8 mouse cellular contexts compared by ENCODE assay signal in genomic region chr9:66125543-66126455, GRCm38 (mm10). TPM values are rescaled to one million over a fixed set of nuclear protein-coding genes. Genes with fewer than 3 reads are reported as not detected.
DNase-seq lines count a peak whose midpoint lies in the region; ATAC-seq lines count a peak whose summit lies in the region.

No protein-coding gene starts in this region.

- H3K27ac ChIP-seq in embryonic facial prominence, embryonic 11.5 days (replicated peaks; ENCODE audit: low read depth, low read length) = 0 out of 2 replicates have a peak overlapping the region, but pooled peaks have one; percentile 7
- H3K27ac ChIP-seq in hindbrain, embryonic 11.5 days (ENCODE audit: low read depth, low read length) = peak overlapping the region; percentile 92; the same call in 1 of the 2 replicates

- no peak for DNase-seq in embryonic facial prominence, embryonic 11.5 days (ENCODE audit: low spot score)
- no peak for DNase-seq in hindbrain, embryonic 11.5 days (ENCODE audit: low spot score)
- DNase-seq in thymus, postnatal 25 days = peak; percentile 21
- no peak for DNase-seq in left cerebral cortex, postnatal 14 days (ENCODE audit: low spot score in 2 of 2)
- DNase-seq in gastrocnemius, postnatal 14 days = no peak

- peak overlapping the region; percentile 36 for H3K4me2 ChIP-seq in embryonic facial prominence, embryonic 11.5 days (ENCODE audit: low read depth, low read length)
- H3K4me2 ChIP-seq in hindbrain, embryonic 11.5 days (replicated peaks; ENCODE audit: low read depth, low read length) = peak overlapping the region; percentile 55

- intact Hi-C loops in left cerebral cortex, postnatal 14 days (cut with DNase I) = loop anchor here (10.0 kb wide), 1 partner anchor 61 kb away; the partner anchor contains the start of genes Ppib and Snx22
- intact Hi-C loops in gastrocnemius, postnatal 14 days (cut with DNase I; ENCODE audit: low total_unique reads) = no loop called here

- ATAC-seq in megakaryocyte, adult 5-6 weeks (ENCODE audit: poor library complexity, severe bottlenecking) = no peak
- no peak for ATAC-seq in embryonic facial prominence, embryonic 11.5 days (replicated peaks; ENCODE audit: insufficient number of reproducible peaks, low FRiP score, low TSS enrichment, low read depth)
- ATAC-seq in hindbrain, embryonic 11.5 days (ENCODE audit: low FRiP score) = no peak
- ATAC-seq in megakaryocyte progenitor cell, adult 5-6 weeks (replicated peaks; ENCODE audit: poor library complexity) = peak; percentile 4; the same call in 1 of the 2 replicates

- H3K4me1 ChIP-seq in megakaryocyte, embryonic 14.5 days = peaks cover 70% of the 10 kb centered on the region
- H3K4me1 ChIP-seq in embryonic facial prominence, embryonic 11.5 days (ENCODE audit: control insufficient read depth, insufficient read depth, low read length) = no peaks in the 10 kb centered on the region
- no peaks in the 10 kb centered on the region for H3K4me1 ChIP-seq in hindbrain, embryonic 11.5 days (replicated peaks; ENCODE audit: control insufficient read depth, insufficient read depth, low read length)

- H3K27me3 ChIP-seq in megakaryocyte, embryonic 14.5 days (replicated peaks) = no peaks in the 10 kb centered on the region
- H3K27me3 ChIP-seq in embryonic facial prominence, embryonic 11.5 days (ENCODE audit: control insufficient read depth, insufficient read depth, low read length) = no peaks in the 10 kb centered on the region
- H3K27me3 ChIP-seq in hindbrain, embryonic 11.5 days (ENCODE audit: control insufficient read depth, insufficient read depth, low read length) = no peaks in the 10 kb centered on the region

- H3K9ac ChIP-seq in embryonic facial prominence, embryonic 11.5 days (replicated peaks; ENCODE audit: low read length) = peak overlapping the region; percentile 11; the same call in 1 of the 2 replicates
- 0 out of 2 replicates have a peak overlapping the region, but pooled peaks have one; percentile 8 for H3K9ac ChIP-seq in hindbrain, embryonic 11.5 days (ENCODE audit: low read depth, low read length)

- peak overlapping the region; percentile 95 for H3K4me3 ChIP-seq in megakaryocyte, embryonic 14.5 days (replicated peaks)
- H3K4me3 ChIP-seq in embryonic facial prominence, embryonic 11.5 days (ENCODE audit: low read depth, low read length) = peak overlapping the region; percentile 60
- peak overlapping the region; percentile 53 for H3K4me3 ChIP-seq in hindbrain, embryonic 11.5 days (ENCODE audit: low read depth, low read length)

- WGBS in embryonic facial prominence, embryonic 11.5 days = 59% methylated on average over 12 of the region's 12 CpGs
- 64% methylated on average over 12 of the region's 12 CpGs for WGBS in hindbrain, embryonic 11.5 days

- H3K36me3 ChIP-seq in megakaryocyte, embryonic 14.5 days (replicated peaks; ENCODE audit: low read length) = peaks cover 40% of the 10 kb centered on the region
- no peaks in the 10 kb centered on the region for H3K36me3 ChIP-seq in embryonic facial prominence, embryonic 11.5 days (replicated peaks; ENCODE audit: control insufficient read depth, insufficient read depth, low read depth, low read length)
- no peaks in the 10 kb centered on the region for H3K36me3 ChIP-seq in hindbrain, embryonic 11.5 days (ENCODE audit: control insufficient read depth, insufficient read depth, low read length)

- H3K9me3 ChIP-seq in megakaryocyte, embryonic 14.5 days = no peaks in the 10 kb centered on the region
- no peaks in the 10 kb centered on the region for H3K9me3 ChIP-seq in embryonic facial prominence, embryonic 11.5 days (replicated peaks; ENCODE audit: control insufficient read depth, low read length)
- H3K9me3 ChIP-seq in hindbrain, embryonic 11.5 days (ENCODE audit: control insufficient read depth, low read length) = no peaks in the 10 kb centered on the region

RNA-seq across cellular contexts. Expression of gene Snx1, which starts 0.6 kb away (rescaled TPM):
- 89.5 and 105 TPM in 2 replicates for polyA plus RNA-seq in megakaryocyte, embryonic 14.5 days (2012; ENCODE audit: insufficient read depth, low replicate concordance)
- 104 and 105 TPM in 2 replicates for total RNA-seq in megakaryocyte, adult 5-6 weeks (2015)
- 203 and 217 TPM in 2 replicates for total RNA-seq in megakaryocyte, adult 5-6 weeks (2017)
- 144 and 148 TPM in 2 replicates for polyA plus RNA-seq in embryonic facial prominence, embryonic 11.5 days (2014; fragmentation: Nextera tagmentation; extraction: Ambion mirVana)
- 127 and 140 TPM in 2 replicates for polyA plus RNA-seq in hindbrain, embryonic 11.5 days (2014; fragmentation: Nextera tagmentation; extraction: Ambion mirVana)
- total RNA-seq in megakaryocyte progenitor cell, adult 5-6 weeks (2015) = 54.4 and 54.8 TPM in 2 replicates
- 104 and 107 TPM in 2 replicates for total RNA-seq in megakaryocyte progenitor cell, adult 5-6 weeks (2017)
- total RNA-seq in left cerebral cortex, postnatal 14 days (2021) = 10 to 100 TPM; 51.6 to 56.3 TPM
- 10 to 100 TPM; 23.8 to 24.0 TPM for total RNA-seq in gastrocnemius, postnatal 14 days (2021)

RNA-seq across cellular contexts. Expression of gene Ciao2a, which starts 0.6 kb away (rescaled TPM):
- polyA plus RNA-seq in megakaryocyte, embryonic 14.5 days (2012; ENCODE audit: insufficient read depth, low replicate concordance) = 8.6 and 26.5 TPM in 2 replicates
- 383 and 455 TPM in 2 replicates for total RNA-seq in megakaryocyte, adult 5-6 weeks (2015)
- 259 and 261 TPM in 2 replicates for total RNA-seq in megakaryocyte, adult 5-6 weeks (2017)
- polyA plus RNA-seq in embryonic facial prominence, embryonic 11.5 days (2014; fragmentation: Nextera tagmentation; extraction: Ambion mirVana) = 184 and 206 TPM in 2 replicates
- polyA plus RNA-seq in hindbrain, embryonic 11.5 days (2014; fragmentation: Nextera tagmentation; extraction: Ambion mirVana) = 144 and 146 TPM in 2 replicates
- 306 and 323 TPM in 2 replicates for total RNA-seq in megakaryocyte progenitor cell, adult 5-6 weeks (2015)
- 166 and 204 TPM in 2 replicates for total RNA-seq in megakaryocyte progenitor cell, adult 5-6 weeks (2017)
- 10 to 100 TPM; 26.8 to 28.0 TPM for total RNA-seq in left cerebral cortex, postnatal 14 days (2021)
- 10 to 100 TPM; 35.7 to 38.3 TPM for total RNA-seq in gastrocnemius, postnatal 14 days (2021)

RNA-seq across cellular contexts. Expression of gene Dapk2, which starts 32.2 kb away (rescaled TPM):
- 0.96 and 1.2 TPM in 2 replicates for polyA plus RNA-seq in megakaryocyte, embryonic 14.5 days (2012; ENCODE audit: insufficient read depth, low replicate concordance)
- total RNA-seq in megakaryocyte, adult 5-6 weeks (2015) = 1.6 and 4.4 TPM in 2 replicates
- 2.6 and 4.0 TPM in 2 replicates for total RNA-seq in megakaryocyte, adult 5-6 weeks (2017)
- polyA plus RNA-seq in embryonic facial prominence, embryonic 11.5 days (2014; fragmentation: Nextera tagmentation; extraction: Ambion mirVana) = 5.7 and 6.2 TPM in 2 replicates
- polyA plus RNA-seq in hindbrain, embryonic 11.5 days (2014; fragmentation: Nextera tagmentation; extraction: Ambion mirVana) = 2.7 and 4.4 TPM in 2 replicates
- total RNA-seq in megakaryocyte progenitor cell, adult 5-6 weeks (2015) = 0.84 and 0.90 TPM in 2 replicates
- total RNA-seq in megakaryocyte progenitor cell, adult 5-6 weeks (2017) = 0.83 and 2.5 TPM in 2 replicates
- total RNA-seq in left cerebral cortex, postnatal 14 days (2021) = 1 to 10 TPM; 2.4 to 5.8 TPM
- total RNA-seq in gastrocnemius, postnatal 14 days (2021) = 10 to 100 TPM; 19.7 to 22.2 TPM

RNA-seq across cellular contexts. Expression of gene Snx22, which starts 56.3 kb away (rescaled TPM):
- polyA plus RNA-seq in megakaryocyte, embryonic 14.5 days (2012; ENCODE audit: insufficient read depth, low replicate concordance) = 0.16 TPM in 1 of 2 replicates, not detected in the other
- total RNA-seq in megakaryocyte, adult 5-6 weeks (2015) = 0.21 TPM in 1 of 2 replicates, not detected in the other
- total RNA-seq in megakaryocyte, adult 5-6 weeks (2017) = 0.37 and 0.77 TPM in 2 replicates
- polyA plus RNA-seq in embryonic facial prominence, embryonic 11.5 days (2014; fragmentation: Nextera tagmentation; extraction: Ambion mirVana) = 4.1 and 4.7 TPM in 2 replicates
- polyA plus RNA-seq in hindbrain, embryonic 11.5 days (2014; fragmentation: Nextera tagmentation; extraction: Ambion mirVana) = 2.7 and 2.9 TPM in 2 replicates
- total RNA-seq in megakaryocyte progenitor cell, adult 5-6 weeks (2015) = 0.17 and 0.37 TPM in 2 replicates
- 0.81 and 0.96 TPM in 2 replicates for total RNA-seq in megakaryocyte progenitor cell, adult 5-6 weeks (2017)
- 1 to 10 TPM; 3.3 to 4.4 TPM for total RNA-seq in left cerebral cortex, postnatal 14 days (2021)
- total RNA-seq in gastrocnemius, postnatal 14 days (2021) = under 1 TPM; 0.41 to 0.55 TPM

Comparison
In these comparisons a context has a peak if more than half of its experiments do, and no peak if none do; other contexts are left out.
1. RNA of gene Ciao2a, which starts 0.6 kb away (total RNA-seq): 259 to 455 TPM in megakaryocyte, adult 5-6 weeks and 166 to 323 TPM in megakaryocyte progenitor cell, adult 5-6 weeks; 35.7 to 38.3 TPM in gastrocnemius, postnatal 14 days and 26.8 to 28.0 TPM in left cerebral cortex, postnatal 14 days; every median in the first group is over 4 times any median in the second.
2. Peak in every context shown above with its lines, with median percentiles within 50 percentile points of each other: H3K4me3 ChIP-seq.